In genomic region chr5:113293446-113293845, GRCm38 (mm10) we compare ENCODE assay signal across 13 mouse cellular contexts.
"Had no signal": no experiment of that assay in that cellular context is flagged by ENCODE, and none has a peak within 500 bp of the region (broad histone marks: within the 10 kb centered on the region; RNA-seq: fewer than 3 reads in every experiment).

No protein-coding gene starts in this region.

- DNase-seq: kidney, postnatal 14 days; lung, adult 18-20 months; lung, postnatal 36 days; right cerebral cortex, postnatal 4 days; spleen, adult 18-20 months; thymus, adult 2 months; thymus, postnatal 25 days had no signal

- H3K4me3 ChIP-seq: left cerebral cortex, adult 2 months; limb, embryonic 12.5 days; midbrain, embryonic 13.5 days; neural tube, embryonic 12.5 days; stomach, embryonic 15.5 days had no signal

- H3K27ac ChIP-seq: left cerebral cortex, adult 2 months; limb, embryonic 12.5 days; liver, embryonic 14.5 days; midbrain, embryonic 13.5 days; neural tube, embryonic 12.5 days; stomach, embryonic 15.5 days had no signal
